Mouse (Mus musculus) cerebellum, adult 8-10 months (tissue): ENCODE results near the gene Erg28.

ENCODE experiments used
- DNase-seq: peaks from one replicate; pipeline ENCODE4 v3.0.0; 2022

The Erg28 gene

GRCm38 (mm10) chr12:85811676-85812075 lies 12.7 kb downstream of the Erg28 start:
- DNase-seq, result no peak

- no peak for DNase-seq
Measured at GRCm38 (mm10) chr12:85810959-85811358, 13.4 kb downstream of the Erg28 start.

GRCm38 (mm10) chr12:85809726-85810125 lies 14.6 kb downstream of the Erg28 start:
- no peak for DNase-seq

GRCm38 (mm10) chr12:85800031-85800430 lies 24.3 kb downstream of the Erg28 start:
- DNase-seq, result no peak

DNA sequence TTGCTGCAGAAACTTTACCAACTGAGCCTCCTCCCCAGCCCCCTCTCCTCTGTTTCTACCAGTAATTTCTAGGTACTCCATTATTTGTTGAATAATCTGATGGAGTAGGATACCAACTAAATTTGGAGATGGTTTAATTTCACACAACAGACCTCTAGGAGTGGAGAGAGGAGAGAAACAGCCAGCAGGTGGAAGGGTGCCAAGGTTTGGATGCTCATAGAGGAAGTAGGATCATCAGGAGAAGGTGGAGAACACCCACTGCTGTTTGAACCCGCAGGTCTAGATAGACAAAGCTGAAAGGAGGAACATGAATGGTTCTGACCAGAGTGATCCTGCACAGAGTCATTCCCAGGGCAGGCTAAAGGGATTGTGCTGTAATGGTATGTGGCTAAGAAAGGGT lies 28.8 kb downstream of the Erg28 start:
- DNase-seq, result no peak

DNA sequence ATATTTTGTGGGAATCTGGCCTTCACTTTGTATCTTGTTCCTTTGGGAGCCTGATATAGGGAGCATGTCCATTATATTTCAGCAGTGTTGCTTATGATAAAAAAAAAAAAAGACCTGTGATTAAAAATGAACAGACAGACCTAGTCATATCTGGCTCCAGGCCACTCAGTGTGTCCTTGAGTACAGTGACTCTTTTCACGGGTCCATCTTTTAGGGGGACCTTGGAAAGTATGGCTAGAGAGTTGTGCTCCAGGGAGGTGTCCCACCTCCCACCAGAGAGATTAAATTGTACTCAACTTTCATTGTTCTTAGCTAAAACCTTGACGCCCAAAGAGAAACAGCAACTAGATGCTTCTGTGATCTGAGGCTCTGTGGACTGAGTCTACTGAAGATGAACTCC lies 30.3 kb downstream of the Erg28 start:
- DNase-seq, result no peak

DNA sequence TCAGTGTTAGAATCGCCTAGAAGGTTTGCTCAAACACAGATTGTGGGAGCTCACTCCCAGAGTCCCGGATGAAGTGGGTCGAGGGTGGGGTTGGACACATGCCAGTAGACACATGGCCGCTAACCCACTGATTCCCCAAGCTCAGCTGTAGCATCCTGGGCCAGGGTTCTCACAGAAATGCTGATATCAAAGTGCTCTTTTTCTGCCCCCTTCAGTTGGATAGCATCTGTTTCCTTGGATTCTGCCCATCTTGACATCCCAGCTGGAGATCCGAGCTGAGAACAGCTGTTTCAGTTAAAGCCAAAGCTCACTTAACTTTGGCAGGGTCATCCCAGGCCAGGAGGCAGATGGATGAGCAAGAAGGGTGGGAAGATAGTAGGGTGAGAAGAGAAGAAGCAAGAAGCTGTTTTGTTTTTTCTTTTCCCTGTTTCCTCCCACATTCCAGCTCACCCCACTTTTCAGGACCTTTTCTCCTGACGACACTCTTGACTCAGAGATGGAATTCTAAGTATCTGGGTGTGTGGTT lies 31.5 kb downstream of the Erg28 start:
- DNase-seq, result no peak

- DNase-seq, result no peak
Measured at GRCm38 (mm10) chr12:85792158-85792557, 32.2 kb downstream of the Erg28 start.

DNA sequence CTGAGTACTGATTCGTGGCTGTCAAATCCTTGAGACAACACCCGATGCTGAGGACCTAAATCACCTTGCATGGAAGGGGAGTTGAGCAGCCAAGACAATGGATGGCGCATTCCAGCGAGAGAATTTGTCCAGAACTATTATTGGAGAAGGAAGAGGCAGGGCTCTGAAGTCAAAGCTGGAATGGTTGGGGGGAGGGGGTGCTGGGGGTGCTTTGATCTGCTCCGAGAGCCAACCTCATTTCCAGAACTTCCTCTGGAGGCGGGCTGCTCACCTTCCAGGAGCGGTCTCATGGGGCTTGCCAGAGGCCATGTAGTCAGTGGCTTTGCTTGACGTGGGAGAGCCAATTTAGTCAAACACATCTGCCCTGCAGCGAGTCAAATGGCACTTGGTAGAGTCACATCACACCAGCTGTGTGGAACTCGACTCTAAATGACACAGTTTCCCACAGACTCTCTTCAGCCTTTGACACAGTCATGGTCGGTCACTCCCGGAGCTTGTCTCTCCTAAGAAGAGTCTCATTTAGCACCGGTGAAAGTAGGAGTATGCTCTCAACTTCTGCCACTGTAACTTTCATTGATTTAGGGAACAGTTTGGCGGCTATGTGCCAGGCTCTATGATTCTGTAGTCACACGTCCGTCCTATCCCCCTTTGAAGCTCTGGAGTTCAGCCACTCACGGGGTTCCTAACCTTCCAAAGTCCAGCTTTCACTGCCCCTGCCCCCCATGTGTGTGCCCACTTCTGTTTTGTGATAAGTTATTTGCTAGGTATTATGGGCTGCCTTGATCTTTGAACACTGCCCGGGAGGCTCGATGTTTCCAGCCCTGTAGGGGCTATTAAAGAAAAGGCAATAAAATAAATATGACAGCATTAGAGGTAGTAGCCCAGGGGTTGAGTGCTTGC lies 39.2 kb downstream of the Erg28 start:
- no peak for DNase-seq

DNA sequence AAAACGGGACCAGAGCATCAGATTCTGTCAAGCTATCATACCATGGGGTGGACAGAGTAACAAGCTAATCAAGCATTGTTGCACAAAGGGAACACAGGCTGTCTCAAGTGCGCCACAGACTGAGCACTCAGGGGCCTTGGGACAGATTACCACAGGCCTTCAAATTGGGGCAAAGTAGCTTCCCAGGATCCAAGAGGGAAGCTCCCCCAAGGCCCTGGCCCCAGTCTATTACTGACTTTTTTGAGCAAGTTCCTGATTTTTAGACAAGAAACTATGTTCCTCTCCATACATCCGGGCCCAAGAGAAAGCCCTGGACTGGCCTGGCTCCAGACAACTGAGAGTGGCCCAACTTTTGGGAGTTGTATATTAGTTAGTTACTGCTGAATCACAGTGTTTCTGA lies 42.7 kb downstream of the Erg28 start:
- no peak for DNase-seq

DNA sequence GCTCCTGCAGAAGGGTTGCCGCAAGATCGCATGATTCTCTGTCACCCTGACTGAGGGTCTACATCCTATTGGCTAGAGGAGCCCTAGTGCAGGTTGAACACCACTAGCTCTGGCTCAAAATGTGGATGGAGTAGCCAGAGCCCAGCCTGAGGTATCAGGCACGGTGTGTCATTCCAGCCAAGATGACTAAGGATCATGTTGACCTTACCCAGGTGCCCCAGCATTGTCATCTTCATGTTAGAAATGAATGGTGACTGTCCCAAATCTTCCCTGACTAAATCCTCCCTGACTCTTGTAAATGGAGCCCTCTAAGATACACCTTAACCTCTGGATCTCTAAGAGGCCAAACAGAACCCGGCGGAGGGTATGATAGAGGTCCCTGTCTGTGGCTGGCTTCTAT lies 44.6 kb downstream of the Erg28 start:
- DNase-seq, result no peak

GRCm38 (mm10) chr12:85778962-85779361 lies 45.4 kb downstream of the Erg28 start:
- DNase-seq, result no peak

- DNase-seq, result no peak
Measured at GRCm38 (mm10) chr12:85771356-85771755, 53.0 kb downstream of the Erg28 start.

DNA sequence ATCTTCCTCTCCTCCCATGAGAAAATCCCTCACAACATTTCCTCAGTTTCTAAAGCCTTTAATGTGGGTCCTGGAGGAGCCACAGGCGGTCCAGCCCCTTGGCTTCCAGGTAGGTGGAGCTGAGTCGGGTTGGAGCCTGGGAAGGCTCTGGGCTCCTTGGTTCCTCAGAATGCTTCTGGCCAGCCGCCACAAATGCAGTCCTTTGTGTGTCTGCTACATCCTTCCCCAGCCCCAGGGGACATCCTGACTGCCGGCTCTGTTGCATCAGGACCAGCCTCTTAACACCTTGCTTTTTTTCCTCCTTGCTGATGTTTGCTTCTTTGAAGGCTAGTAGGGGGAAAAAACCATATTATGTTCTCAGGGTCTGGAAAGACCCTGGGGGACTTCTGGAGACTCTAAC lies 56.6 kb downstream of the Erg28 start:
- no peak for DNase-seq

GRCm38 (mm10) chr12:85766287-85766686 lies 58.1 kb downstream of the Erg28 start:
- DNase-seq, result no peak
